Mouse (Mus musculus) embryonic fibroblast, embryonic 13.5 days (primary cell): Measurements from ENCODE around the gene Dppa5a.

Experiments used
- CTCF ChIP-seq: IDR thresholded peaks from 2 replicates; pipeline ENCODE4 v1.5.1; 2011; ENCODE audit warnings: mild to moderate bottlenecking, control low read depth, low read length, moderate library complexity, borderline replicate concordance; ENCODE audit not compliant: insufficient read depth
- POLR2A ChIP-seq: IDR thresholded peaks from 2 replicates; pipeline ENCODE4 v1.6.1; 2011; ENCODE audit warnings: low read depth, mild to moderate bottlenecking, control low read depth, low read length, moderate library complexity

- TF ChIP-seq CTCF (no peak), POLR2A (no peak)
These were observed 10.3 kb upstream of the Dppa5a start, which contains the start of gene Ooep for GRCm38 (mm10) chr9:78378113-78378785.
